Mouse (Mus musculus) adrenal gland, postnatal 25 days (tissue): ENCODE measurements around the gene Cpa1. TPM values are rescaled to one million over a fixed set of nuclear protein-coding genes. Genes with fewer than 3 reads are reported as not detected.
A peak's percentile ranks its signal among the peaks of the same experiment; 100 is the strongest.

Source experiments
- DNase-seq: peaks from one replicate; pipeline ENCODE4 v3.0.0; 2021; ENCODE audit warnings: mixed read lengths
- total RNA-seq: library from RNA; stranded (reverse); gene quantifications from 2 replicates; pipeline ENCODE4 v1.2.3, GENCODE M21; 2021

The Cpa1 gene
- total RNA-seq, 1 experiment from 2014 or later, result not detected

GRCm38 (mm10) chr6:30621986-30622389 lies 17.0 kb upstream of the Cpa1 start:
- DNase-seq, result no peak

GRCm38 (mm10) chr6:30624763-30625162 lies 14.3 kb upstream of the Cpa1 start:
- no peak for DNase-seq

DNA sequence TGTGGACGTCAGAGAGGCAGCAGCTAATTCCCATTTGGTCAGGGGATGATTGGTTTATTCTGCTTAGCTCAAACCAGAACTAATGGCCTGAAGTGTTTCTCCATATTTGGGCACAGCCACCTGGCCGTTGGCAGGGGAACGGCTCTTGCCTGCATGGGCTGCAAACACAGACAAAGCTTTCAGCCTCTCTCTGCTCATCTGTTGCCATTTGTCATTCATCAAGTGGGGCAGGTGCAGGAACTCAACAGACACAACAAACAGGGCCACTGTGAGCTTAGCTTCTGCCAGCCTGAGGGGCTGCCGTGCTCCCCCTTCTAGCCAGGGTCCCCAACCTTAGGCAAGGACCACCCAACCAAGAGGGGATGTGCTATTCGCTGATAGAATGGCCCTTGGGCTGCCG lies 10.9 kb upstream of the Cpa1 start:
- no peak for DNase-seq

DNA sequence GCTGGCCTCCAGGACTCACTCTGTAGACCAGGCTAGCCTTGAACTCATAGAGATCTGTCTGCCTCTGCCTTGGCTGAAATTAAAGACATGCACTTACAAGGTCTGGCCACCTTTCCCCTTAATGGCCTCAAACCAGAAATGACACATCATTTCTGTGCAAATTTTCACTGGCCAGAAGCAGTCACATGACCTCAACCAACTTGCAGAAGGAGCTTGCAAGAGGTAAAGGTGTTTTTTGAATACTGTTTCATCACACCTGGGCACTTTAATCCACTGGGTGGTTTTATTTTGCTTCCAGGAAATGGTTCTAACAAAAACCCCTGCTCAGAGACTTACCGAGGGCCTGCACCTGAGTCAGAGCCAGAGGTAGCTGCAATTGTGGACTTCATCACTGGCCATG lies 9.0 kb upstream of the Cpa1 start:
- DNase-seq, result no peak

GRCm38 (mm10) chr6:30635361-30635862 lies 3.6 kb upstream of the Cpa1 start:
- no peak for DNase-seq

GRCm38 (mm10) chr6:30636186-30636842 lies 2.7 kb upstream of the Cpa1 start:
- DNase-seq, result no peak

GRCm38 (mm10) chr6:30643694-30644460 lies 4.9 kb downstream of the Cpa1 start:
- DNase-seq, result no peak

DNA sequence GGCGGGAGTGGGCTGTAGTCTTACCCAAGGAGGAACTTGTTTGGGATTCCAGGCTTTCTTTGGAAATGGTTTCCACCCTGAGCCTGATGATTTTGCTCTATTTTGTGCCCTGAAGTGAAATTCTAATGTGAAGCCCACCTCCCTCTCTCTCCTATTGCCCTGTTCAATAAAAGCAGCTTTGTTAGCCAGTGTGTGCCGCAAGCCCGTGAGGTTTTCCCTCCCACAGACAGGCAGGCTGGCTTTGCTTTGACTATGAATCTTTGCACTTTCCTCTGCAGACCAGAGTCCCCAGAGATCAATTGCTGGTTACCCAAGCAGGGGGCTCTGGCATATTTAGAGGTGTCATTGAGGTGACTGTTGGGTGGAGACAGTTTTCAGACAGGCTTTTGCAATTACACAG lies 5.4 kb downstream of the Cpa1 start:
- DNase-seq, result no peak

DNA sequence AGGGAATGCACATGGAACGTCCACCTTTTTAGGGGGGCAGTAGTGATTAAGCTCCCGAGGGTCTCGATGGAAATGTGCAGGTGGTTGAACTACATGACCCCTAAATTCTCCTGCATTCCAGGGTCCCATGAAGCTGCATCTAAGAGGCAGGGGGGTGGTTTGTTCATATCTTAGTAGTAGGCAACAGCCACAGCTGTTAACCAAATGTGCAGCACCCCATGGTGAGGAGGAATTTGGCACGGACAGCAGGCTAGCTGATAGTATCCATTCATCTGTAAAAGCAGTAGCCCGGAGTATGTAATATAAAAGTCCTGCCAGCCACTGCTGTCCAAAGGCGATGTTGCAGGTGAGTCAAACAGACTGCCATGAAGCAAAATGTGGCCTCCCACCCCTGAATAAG lies 6.4 kb downstream of the Cpa1 start:
- no peak for DNase-seq

DNA sequence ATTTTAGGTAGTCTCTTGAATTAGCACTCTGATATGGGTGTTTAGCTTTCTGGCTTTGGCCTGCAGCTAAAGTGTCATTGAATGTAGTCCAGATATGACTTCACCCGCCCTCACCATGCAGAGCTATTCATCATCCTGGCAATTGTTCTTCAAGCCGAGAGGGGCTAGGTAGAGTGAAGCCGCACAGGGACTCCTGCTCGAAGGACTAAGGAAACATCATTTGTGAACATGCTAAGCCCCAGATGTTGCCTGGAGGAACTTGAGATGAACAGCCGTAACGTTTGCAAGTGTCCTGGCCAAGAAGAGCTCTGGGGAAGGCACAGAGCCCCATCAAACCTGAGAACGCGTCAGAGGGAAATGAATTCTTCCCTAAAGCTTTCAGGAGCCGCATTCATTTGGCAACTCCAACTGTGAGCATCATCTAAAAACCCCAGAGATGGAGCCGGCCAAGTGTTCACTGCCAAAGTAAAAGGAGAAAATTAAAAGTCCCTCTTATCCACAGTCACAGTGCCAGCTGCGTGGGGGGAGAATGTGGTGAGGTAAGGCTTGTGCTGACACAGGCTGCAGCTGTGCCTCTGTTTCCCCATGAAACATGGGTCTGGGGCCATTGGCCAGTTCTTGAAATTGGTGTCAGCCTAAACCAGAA lies 10.8 kb downstream of the Cpa1 start:
- no peak for DNase-seq

GRCm38 (mm10) chr6:30652425-30653188 lies 13.6 kb downstream of the Cpa1 start:
- no peak for DNase-seq

- no peak for DNase-seq
These were observed 14.5 kb downstream of the Cpa1 start for GRCm38 (mm10) chr6:30653518-30653917.

DNA sequence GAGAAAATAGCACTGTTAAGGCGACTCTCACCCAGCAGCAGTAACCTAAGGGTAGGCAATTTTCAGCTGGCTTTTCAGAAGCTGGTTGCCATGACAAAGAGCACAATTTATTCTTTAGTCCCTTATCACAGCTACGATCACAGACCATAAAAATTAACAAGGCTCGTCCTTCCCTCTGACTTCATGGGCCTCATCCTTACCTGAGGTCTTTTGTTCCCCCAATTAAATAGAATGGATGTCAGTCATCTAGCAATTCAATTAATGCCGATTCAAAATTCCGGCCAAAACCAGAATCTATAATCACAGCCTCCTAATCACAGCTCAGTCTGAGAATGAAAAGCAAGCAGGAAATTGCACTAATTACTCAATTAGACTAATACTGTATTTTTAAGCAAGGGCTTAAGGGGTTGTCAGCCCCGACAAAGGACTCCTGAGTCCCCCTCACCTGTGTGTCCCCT lies 15.4 kb downstream of the Cpa1 start:
- DNase-seq, result no peak

GRCm38 (mm10) chr6:30654932-30655331 lies 15.9 kb downstream of the Cpa1 start:
- no peak for DNase-seq

- no peak for DNase-seq
These were observed 18.3 kb downstream of the Cpa1 start for GRCm38 (mm10) chr6:30657279-30657678.

DNA sequence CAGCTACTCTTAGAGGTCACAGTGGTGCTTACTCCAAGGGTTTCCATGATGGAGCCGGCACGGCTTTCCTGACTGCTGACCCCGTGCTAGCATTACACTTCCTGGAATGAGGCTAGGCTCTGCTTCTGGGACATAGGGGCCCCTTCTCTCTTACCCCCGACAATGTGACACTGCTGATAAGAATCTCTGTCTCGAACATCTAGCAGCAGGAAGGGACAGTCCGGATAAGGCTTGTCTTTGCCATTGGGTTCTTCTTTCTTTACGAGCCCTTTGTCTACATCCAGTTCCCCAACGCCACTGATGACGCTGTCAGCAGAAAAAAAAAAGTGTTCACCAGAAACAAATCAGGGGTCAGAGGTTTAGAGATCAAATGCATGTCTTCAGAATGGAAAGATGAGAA lies 19.6 kb downstream of the Cpa1 start:
- DNase-seq, result no peak

DNA sequence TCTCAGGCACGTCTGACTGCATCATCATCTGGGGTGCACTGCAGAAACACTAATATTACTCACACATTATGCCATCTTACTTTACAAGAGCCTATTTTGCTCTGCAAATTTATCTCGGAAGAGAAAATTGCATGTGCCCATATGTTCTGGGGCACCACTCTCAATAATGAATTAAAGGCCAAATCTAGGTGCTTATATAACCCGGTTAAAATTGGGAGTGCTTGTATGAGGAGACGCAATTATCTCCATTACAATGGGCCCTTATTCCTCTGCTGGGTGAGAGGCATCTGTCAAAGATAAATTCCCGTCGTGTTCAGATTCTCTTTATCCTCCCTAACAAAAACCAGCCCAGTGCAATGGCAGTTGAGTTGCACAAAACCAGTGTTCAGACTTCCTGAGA lies 25.8 kb downstream of the Cpa1 start:
- DNase-seq, result no peak

- DNase-seq, result no peak
These were observed 26.3 kb downstream of the Cpa1 start for GRCm38 (mm10) chr6:30665296-30665695.

DNA sequence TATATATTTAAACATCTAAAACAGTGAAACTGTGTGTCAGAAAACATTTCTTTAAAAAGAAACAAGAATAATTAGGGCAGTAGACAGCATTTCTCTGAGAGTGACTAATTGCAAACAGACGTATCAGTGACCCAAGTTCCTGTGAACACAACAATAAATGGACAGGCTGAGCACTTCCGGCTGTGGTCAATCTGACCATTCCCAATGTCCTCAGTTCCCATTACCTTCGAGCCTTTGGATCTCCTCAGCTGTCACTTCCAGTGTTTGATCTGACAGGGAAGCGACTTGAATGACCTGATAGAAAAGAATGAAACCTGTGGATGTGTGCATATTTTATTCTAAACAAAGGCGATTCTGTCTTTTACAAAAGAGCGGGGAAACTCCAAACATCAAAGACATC lies 27.0 kb downstream of the Cpa1 start:
- no peak for DNase-seq

DNA sequence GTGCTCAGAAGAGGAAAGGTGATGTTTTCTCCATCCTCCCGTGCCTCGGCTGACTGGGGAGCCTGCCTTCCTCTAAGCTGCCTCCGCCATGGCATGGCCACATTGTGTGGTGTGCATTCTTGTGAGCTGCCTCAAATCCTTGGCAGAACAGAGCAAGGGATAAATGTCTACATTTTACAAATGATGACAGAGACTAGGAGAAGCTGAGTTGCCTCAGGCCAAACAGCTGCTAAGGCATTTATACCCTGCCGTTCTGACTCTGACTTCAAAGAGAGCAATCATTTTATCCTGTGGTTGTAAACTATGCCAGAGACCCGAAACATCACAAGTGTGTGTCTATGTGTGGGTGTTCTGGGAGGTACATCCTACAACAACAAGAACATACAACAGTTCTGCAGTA lies 28.6 kb downstream of the Cpa1 start:
- no peak for DNase-seq

GRCm38 (mm10) chr6:30671696-30672095 lies 32.7 kb downstream of the Cpa1 start:
- no peak for DNase-seq

GRCm38 (mm10) chr6:30673764-30674561 lies 34.9 kb downstream of the Cpa1 start:
- DNase-seq, result peak; percentile 42
